Mouse (Mus musculus) liver, embryonic 14.5 days (tissue): Measurements from ENCODE around the gene Dlgap4. TPM values are rescaled to one million over a fixed set of nuclear protein-coding genes. Genes with fewer than 3 reads are reported as not detected.
"Not testable (repeated sequence)": the region's sequence is repeated elsewhere in the genome, so short reads cannot be mapped to it uniquely, and the experiment has no call there.

Experiments used
- ATAC-seq: fragments of 200-750 bp; cut with Nextera tagmentation; 2 replicates; pipeline ENCODE4 v1.8.0; 2017; ENCODE audit warnings: moderate number of reproducible peaks, mild to moderate bottlenecking, moderate library complexity; ENCODE audit not compliant: insufficient read depth
- DNase-seq, 3 experiments: peaks; one replicate each; pipeline ENCODE4 v3.0.0-alpha.2; 2012 to 2013; ENCODE audit warnings: low read depth in 3 of 3, low spot score in 3 of 3
- H3K27ac ChIP-seq: fragments of 300-500 bp; sonication (generic); 2 replicates; pipeline ENCODE4 v1.5.1; 2014; ENCODE audit warnings: moderate library complexity, mild to moderate bottlenecking, control low read depth, inconsistent platforms
- H3K27me3 ChIP-seq: fragments of 300-500 bp; sonication (generic); 2 replicates; pipeline ENCODE4 v1.6.1; 2014; ENCODE audit warnings: mild to moderate bottlenecking, low read length, moderate library complexity; ENCODE audit not compliant: control insufficient read depth, insufficient read depth
- H3K36me3 ChIP-seq: fragments of 300-500 bp; sonication (generic); replicated peaks from 2 replicates; pipeline ENCODE4 v1.6.1; 2014; ENCODE audit warnings: low read depth; ENCODE audit not compliant: control insufficient read depth, insufficient read depth
- H3K4me1 ChIP-seq, 2 experiments: fragments of 200-500 bp in 1 of 2; fragments of 300-500 bp in 1 of 2; sonication (generic) in 1 of 2; replicated peaks; 2 replicates each; pipeline ENCODE4 v1.6.1; 2012 to 2014; ENCODE audit warnings: antibody characterized with exemption in 1 of 2, inconsistent platforms in 1 of 2, low read length in 1 of 2; ENCODE audit not compliant: control insufficient read depth in 2 of 2, insufficient read depth in 2 of 2
- H3K4me2 ChIP-seq: fragments of 300-500 bp; sonication (generic); 2 replicates; pipeline ENCODE4 v1.6.1; 2014; ENCODE audit warnings: low read depth, mild to moderate bottlenecking, control low read depth, moderate library complexity
- H3K4me3 ChIP-seq, 2 experiments: fragments of 200-500 bp in 1 of 2; fragments of 300-500 bp in 1 of 2; sonication (generic) in 1 of 2; 2 replicates each; pipeline ENCODE4 v1.5.1; 2012 to 2014; ENCODE audit warnings: low read depth in 2 of 2, low read length in 2 of 2, mild to moderate bottlenecking in 2 of 2, control low read depth in 1 of 2, inconsistent platforms in 1 of 2, moderate library complexity in 1 of 2; ENCODE audit not compliant: insufficient read depth in 1 of 2
- H3K9ac ChIP-seq: fragments of 300-500 bp; sonication (generic); replicated peaks from 2 replicates; pipeline ENCODE4 v1.6.1; 2014; ENCODE audit warnings: mild to moderate bottlenecking, control low read depth, moderate library complexity
- H3K9me3 ChIP-seq: fragments of 300-500 bp; sonication (generic); 2 replicates; pipeline ENCODE4 v1.6.1; 2016; ENCODE audit warnings: low read length, mixed read lengths; ENCODE audit not compliant: control insufficient read depth
- CTCF ChIP-seq: IDR thresholded peaks from 2 replicates; pipeline ENCODE4 v1.5.1; 2016; ENCODE audit warnings: antibody characterized with exemption, low read depth, control low read depth
- EP300 ChIP-seq: IDR thresholded peaks from 2 replicates; pipeline ENCODE4 v1.6.1; 2016; ENCODE audit warnings: antibody characterized with exemption, low read depth
- WGBS: fragments of 180-500 bp; shearing (Covaris S2); extraction: QIAGEN DNeasy Blood & Tissue Kit; methylation state at CpG from one replicate; pipeline ENCODE4 v1.1.7; 2014; ENCODE audit not compliant: insufficient replicate concordance; 5-methylcytosine and 5-hydroxymethylcytosine counted together
- polyA plus RNA-seq, 2 experiments: library from polyadenylated mRNA; depleted of rRNA in 1 of 2; stranded (reverse) in 1 of 2; unstranded in 1 of 2; fragments of >200 nt; fragmentation: Nextera tagmentation in 1 of 2; extraction: Ambion mirVana in 1 of 2; gene quantifications; 2 replicates each; pipeline versions ENCODE4 v1.2.1 to v1.2.3; 2012 to 2014

Gene Dlgap4
- polyA plus RNA-seq, 2 experiments = 6.6 to 9.7 TPM

GRCm38 (mm10) chr2:156784016-156784585, 170.6 kb downstream of the Dlgap4 start:
- TF ChIP-seq EP300 = no peak
- no peak for TF ChIP-seq CTCF
- 38% methylated on average over 7 of the region's 7 CpGs for WGBS
- no peaks in the 10 kb centered on the region for H3K36me3 ChIP-seq
- no peaks in the 10 kb centered on the region for H3K27me3 ChIP-seq
- no peak overlapping the region for H3K9ac ChIP-seq
- no peak overlapping the region for H3K4me3 ChIP-seq
- ATAC-seq (no peak), DNase-seq (no peak)
- peak overlapping the region; percentile 85 for H3K27ac ChIP-seq
- H3K4me2 ChIP-seq = 0 out of 2 replicates have a peak overlapping the region, but pooled peaks have one; percentile 38
- no peaks in the 10 kb centered on the region for H3K9me3 ChIP-seq
- peaks cover 36 to 49% of the 10 kb centered on the region in 2 experiments for H3K4me1 ChIP-seq

DNA sequence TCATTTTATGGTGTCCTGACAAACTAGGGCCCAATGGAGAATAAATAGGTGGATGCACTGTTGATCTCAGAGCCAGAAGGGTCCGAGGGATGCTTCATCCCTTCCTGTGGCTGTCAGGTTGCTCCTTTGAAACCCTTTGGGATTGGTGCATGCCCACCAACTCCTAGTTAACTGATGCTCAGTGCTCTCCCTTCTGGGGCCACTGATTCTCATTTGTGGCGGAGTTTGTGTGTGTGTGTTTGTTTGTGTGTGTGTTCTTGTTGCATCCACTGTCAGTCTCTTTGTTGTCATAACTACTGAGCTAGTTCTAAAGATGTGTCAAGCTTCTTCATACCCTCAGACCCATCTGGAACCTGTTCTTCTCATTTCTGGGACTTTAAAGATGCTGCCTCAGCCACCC, 171.4 kb downstream of the Dlgap4 start:
- TF ChIP-seq CTCF = no peak
- no peak for TF ChIP-seq EP300
- Histone ChIP-seq H3K4me2 (no peak overlapping the region), H3K36me3 (no peaks in the 10 kb centered on the region), H3K27me3 (no peaks in the 10 kb centered on the region), H3K9me3 (no peaks in the 10 kb centered on the region), H3K4me1 (peaks cover 36 to 49% of the 10 kb centered on the region in 2 experiments), H3K4me3 (no peak overlapping the region), H3K27ac (no peak overlapping the region), H3K9ac (no peak overlapping the region)
- 78% methylated on average over 2 of the region's 2 CpGs for WGBS
- ATAC-seq (no peak), DNase-seq (no peak)

GRCm38 (mm10) chr2:156786369-156786768, 172.9 kb downstream of the Dlgap4 start:
- not testable (repeated sequence) for ATAC-seq, H3K4me3 ChIP-seq, H3K27me3 ChIP-seq, H3K9me3 ChIP-seq, H3K4me2 ChIP-seq, H3K9ac ChIP-seq, DNase-seq, H3K27ac ChIP-seq, H3K36me3 ChIP-seq
- peaks cover 26 to 38% of the 10 kb centered on the region in 2 experiments for H3K4me1 ChIP-seq

DNA sequence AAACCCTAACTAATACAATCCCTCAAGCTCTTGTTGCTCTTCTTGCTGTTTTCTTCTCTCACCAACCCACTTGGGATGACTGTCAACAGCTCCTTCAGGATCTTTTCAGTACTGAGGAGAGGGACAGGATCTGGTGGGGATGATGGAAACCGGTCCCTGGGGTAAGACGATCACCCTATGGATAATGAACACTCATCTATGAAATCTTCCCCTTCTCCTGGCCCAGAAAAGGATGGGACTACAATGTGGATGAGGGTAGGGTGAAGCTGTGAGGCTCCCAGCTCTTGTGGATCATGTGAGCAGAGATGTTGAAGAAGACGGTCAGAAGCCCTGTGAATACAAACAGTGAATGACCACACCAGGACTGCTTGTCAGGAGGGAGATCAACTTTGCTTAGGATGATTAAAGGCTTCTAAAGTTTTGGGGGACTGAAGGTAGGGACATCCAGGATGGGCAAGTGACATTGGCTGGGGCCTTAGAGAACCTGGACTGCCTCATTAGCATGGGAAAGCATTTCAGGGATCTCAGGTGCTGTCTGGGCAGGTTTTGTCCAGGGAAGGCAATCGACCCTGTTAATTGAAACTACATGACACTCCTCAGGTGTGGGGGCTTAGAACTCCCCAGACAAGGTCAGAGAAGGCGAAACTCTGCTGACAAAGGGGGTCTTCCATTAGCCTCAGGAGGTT, 173.7 kb downstream of the Dlgap4 start:
- Histone ChIP-seq H3K9me3 (no peaks in the 10 kb centered on the region), H3K36me3 (no peaks in the 10 kb centered on the region), H3K4me3 (no peak overlapping the region), H3K27me3 (no peaks in the 10 kb centered on the region), H3K4me1 (peaks cover 18 to 29% of the 10 kb centered on the region in 2 experiments), H3K27ac (no peak overlapping the region), H3K9ac (no peak overlapping the region), H3K4me2 (no peak overlapping the region)
- WGBS = 73% methylated on average over 5 of the region's 5 CpGs
- ATAC-seq = no peak
- DNase-seq = no peak
- TF ChIP-seq EP300 = no peak

DNA sequence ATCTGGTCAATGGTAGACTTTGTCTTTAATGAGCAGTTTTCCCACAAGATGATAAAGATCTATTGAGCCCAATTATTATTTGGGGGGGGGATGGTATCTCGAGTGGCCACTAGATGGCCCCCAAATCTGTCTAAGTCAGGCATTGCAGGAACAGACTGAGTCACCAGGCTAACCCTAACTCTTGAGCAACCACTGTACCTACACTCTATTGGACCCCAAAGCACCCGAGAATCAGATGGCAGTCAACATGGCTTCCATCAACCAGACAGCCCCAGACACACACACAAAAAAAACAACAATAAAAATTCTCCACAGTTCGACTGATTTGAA, 174.2 kb downstream of the Dlgap4 start:
- 21% methylated on average over 3 of the region's 3 CpGs for WGBS
- Histone ChIP-seq H3K27ac (no peak overlapping the region), H3K27me3 (no peaks in the 10 kb centered on the region), H3K4me3 (no peak overlapping the region), H3K9me3 (no peaks in the 10 kb centered on the region), H3K9ac (no peak overlapping the region), H3K4me1 (peaks cover 13 to 24% of the 10 kb centered on the region in 2 experiments), H3K4me2 (no peak overlapping the region), H3K36me3 (no peaks in the 10 kb centered on the region)
- DNase-seq (no peak), ATAC-seq (no peak)
- TF ChIP-seq CTCF (peak; percentile 43), EP300 (no peak)
